Mouse (Mus musculus): Measurements from ENCODE around the gene Tspoap1. TPM values are rescaled to one million over a fixed set of nuclear protein-coding genes. Genes with fewer than 3 reads are reported as not detected.
A peak's percentile ranks its signal among the peaks of the same experiment; 100 is the strongest.

The Tspoap1 gene
- total RNA-seq, 2 experiments from 2014 or later: 1.8 to 4.2 TPM

DNA sequence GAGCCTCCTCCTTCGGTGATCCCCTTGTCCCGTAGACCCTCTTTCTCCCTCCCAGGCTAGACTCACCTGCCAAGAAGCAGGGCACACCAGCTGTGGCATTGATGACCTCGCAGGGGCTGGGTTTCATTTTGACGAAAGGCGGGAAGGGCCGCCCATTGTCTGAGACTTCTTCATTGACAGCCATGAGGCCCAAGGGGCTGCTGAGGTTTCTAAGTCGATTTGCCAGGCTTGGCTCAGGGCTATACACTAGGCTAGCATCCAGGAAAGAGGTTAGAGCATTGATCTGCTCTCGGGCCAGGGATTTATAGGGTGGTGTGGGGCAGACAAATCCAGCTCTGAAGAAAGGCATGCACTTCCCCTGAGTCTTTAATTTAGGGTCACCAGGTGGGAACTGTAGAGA, 54.5 kb downstream of the Tspoap1 start:
- DNase-seq: no peak

GRCm38 (mm10) chr11:87816707-87817442, 56.5 kb downstream of the Tspoap1 start:
- peak; percentile 55 for DNase-seq

GRCm38 (mm10) chr11:87817443-87817773, 57.1 kb downstream of the Tspoap1 start:
- DNase-seq: no peak

DNA sequence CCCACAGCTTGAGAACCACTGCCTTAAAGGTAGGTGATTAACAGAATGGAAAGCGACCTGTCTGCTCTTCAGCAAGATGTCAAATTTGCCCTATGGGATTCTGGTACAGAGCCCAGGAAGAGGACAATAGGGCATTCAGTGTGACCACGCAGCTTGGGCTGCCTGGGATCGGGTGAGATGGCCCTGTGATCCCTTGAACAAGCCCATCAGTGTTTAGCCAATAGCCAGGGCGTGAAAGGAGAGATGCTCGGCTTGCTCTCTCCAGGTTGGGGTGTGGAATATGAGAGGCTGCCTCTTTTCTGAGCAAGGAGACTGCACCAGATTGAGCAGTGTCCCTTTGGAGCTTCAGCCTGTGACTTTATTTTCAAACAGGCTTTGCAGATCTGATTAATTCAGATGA, 61.2 kb downstream of the Tspoap1 start:
- DNase-seq: no peak

DNA sequence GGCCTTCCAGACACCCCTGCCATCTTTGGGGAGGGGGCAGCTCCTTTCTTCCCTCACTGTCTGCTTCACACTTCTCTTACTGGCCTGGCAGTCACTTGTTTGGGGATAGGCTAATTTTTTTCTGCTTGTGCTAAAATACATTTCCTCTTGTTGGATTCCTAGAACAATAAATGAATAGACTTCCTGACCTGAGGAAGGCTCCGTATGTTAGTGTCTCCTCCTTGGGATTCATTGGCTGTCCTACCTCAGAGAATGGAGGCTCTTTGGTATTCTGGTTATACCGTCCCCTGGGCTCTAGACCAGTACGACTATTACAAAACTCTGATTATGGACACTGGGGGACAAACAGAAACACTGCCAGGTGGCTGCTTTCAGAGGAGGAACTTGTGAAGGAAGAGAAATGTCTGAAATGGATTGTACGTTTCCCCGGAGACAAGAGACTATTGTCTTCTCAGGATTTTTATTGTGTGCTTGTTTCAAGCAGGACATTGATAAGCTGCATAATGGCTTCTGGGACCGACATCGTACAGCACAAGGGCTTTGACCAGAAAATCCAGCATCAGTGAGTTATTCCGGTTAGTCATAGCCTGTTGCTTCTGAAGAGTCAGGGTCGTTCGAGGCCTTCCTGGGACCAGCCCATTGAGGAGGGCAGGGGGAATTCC, 68.0 kb downstream of the Tspoap1 start, which contains the start of gene Lpo:
Gene Lpo (minus strand): TSS at position 51 of the 662 bp plus-strand sequence.
- no peak for DNase-seq

Small RNAs within 50 kb of the gene (microRNA-seq; reads per million reads assigned to microRNA genes)
- gene Mir142: not detected
- gene Mir142b: not detected

Other genes with a start within 250 kb of the Tspoap1 start
- not detected for gene Gm11492, start 193.9 kb upstream of the Tspoap1 start, total RNA-seq (2021)
- 10 to 100 TPM; 54.9 to 55.4 TPM for gene Sept4, start 191.6 kb upstream of the Tspoap1 start, total RNA-seq (2021)
- gene Mtmr4, start 168.4 kb upstream of the Tspoap1 start, total RNA-seq (2021): 10 to 100 TPM; 23.9 to 28.4 TPM
- gene Hsf5, start 143.4 kb upstream of the Tspoap1 start, total RNA-seq (2021): under 1 TPM; 0.12 TPM
- gene Rnf43, start 97.8 kb upstream of the Tspoap1 start, total RNA-seq (2021): 1 to 10 TPM; 2.8 to 3.4 TPM
- gene Supt4a, start 23.0 kb upstream of the Tspoap1 start, total RNA-seq (2021): 10 to 100 TPM; 67.8 to 77.6 TPM
- gene Mpo, start 33.0 kb downstream of the Tspoap1 start, total RNA-seq (2021): 1 to 10 TPM; 4.8 to 6.2 TPM
- not detected for gene Lpo, start 67.7 kb downstream of the Tspoap1 start, total RNA-seq (2021)
- 10 to 100 TPM in 1 of 2 experiments, 1 to 10 TPM in 1; 9.1 to 12.8 TPM for gene Mks1, start 92.7 kb downstream of the Tspoap1 start, total RNA-seq (2021)
- gene Epx, start 115.0 kb downstream of the Tspoap1 start, total RNA-seq (2021): 1 to 10 TPM in 1 of 2 experiments, under 1 TPM in 1; 0.87 to 1.5 TPM
- gene Olfr462, start 131.7 kb downstream of the Tspoap1 start, total RNA-seq (2021): not detected
- gene Olfr463, start 136.8 kb downstream of the Tspoap1 start, total RNA-seq (2021): not detected
- not detected for gene Olfr464, start 160.4 kb downstream of the Tspoap1 start, total RNA-seq (2021)
- 100 to 1,000 TPM; 124 to 136 TPM for gene Dynll2, start 227.0 kb downstream of the Tspoap1 start, total RNA-seq (2021)